Mouse (Mus musculus) regulatory T cell (primary cell): ENCODE results near the gene Elf1.
"Not testable (repeated sequence)": the region's sequence is repeated elsewhere in the genome, so short reads cannot be mapped to it uniquely, and the experiment has no call there.

ENCODE experiments used
- in situ Hi-C: fragments of 300-600 bp; cut with MboI, MseI; formaldehyde crosslinking; loops from one replicate; pipeline ENCODE4 v1.15.1; 2025; ENCODE audit warnings: high pct_unique_total_duplicates

Elf1 gene

DNA sequence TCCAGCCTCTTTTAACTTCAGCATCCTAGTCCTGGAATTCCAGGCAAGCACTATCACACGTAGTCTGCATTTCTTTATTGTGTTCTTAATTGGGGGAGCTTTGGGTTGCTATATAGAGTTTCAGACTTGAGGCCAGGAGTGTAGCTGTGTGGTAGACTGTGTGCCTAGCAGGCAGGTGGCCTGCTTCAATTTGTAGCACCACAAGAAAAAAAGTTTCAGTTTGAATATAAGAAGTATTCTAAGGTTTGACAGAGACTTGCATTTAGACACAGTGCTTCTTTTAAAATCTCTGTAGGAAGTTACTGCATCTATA is 38.6 kb downstream of the Elf1 start:
- in situ Hi-C loops = no loop called here

DNA sequence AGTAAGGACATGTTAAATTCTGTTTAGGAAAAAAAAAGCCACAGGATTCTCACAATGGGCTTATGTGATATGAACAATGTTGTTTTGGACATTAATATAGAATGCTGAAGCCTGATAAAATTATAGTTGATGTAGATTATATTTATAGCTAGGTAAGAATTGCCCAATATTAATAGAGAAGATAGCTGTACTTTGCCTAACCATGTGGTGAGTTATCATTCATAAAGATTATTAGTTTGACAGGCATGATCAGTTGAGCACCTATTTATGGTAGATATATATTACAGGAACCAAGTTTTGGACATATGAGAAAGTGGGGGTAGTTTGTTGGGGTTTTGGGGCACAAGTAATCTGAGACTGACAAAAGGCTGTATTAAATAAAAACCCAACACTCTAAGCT is 39.6 kb downstream of the Elf1 start:
- in situ Hi-C loops = loop anchor here (10.0 kb wide), 1 partner anchor 64 kb away; the partner anchor contains the start of gene Sugt1

DNA sequence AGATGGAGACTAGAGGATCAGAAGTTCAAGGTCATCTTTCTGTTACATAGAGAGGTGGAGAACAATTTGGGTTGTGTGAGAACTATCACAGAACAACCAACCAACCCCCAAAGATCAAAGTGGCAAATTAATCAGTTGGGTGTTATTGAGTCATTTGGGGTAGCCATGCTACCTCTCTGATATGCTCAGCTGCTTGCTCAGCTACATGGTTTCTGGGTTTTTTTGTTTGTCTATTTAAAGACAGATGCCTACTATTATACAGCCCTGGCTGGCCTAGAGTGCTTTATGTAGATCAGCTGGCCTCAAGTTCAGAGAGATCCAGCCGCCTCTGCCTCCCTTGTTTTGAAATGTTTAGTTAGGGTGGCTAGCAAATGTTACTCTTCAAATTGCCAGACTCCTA is 40.1 kb downstream of the Elf1 start:
- in situ Hi-C loops = loop anchor here (10.0 kb wide), 1 partner anchor 64 kb away; the partner anchor contains the start of gene Sugt1

GRCm38 (mm10) chr14:79521471-79522117 is 40.6 kb downstream of the Elf1 start:
- in situ Hi-C loops = loop anchor here (10.0 kb wide), 1 partner anchor 63 kb away; the partner anchor contains the start of gene Sugt1

DNA sequence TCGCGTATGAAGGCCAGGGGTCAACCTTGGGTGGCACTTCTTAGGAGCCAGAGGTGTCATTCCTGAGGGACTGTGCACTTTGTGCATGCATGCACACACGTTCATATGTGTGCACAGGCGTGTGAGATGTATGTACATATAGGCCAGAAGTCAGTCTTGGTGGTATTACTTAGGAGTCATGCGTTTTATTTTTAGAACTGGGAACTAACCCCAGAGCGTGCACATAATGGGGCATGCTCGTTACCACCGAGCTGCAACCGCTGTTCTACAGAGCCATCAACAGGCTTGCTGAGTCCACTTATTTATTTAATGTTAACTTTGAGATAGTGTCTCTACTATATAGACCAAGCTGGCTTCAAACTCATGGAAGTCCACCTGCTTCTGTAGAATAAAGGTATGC is 41.4 kb downstream of the Elf1 start:
- in situ Hi-C loops = loop anchor here (10.0 kb wide), 1 partner anchor 62 kb away; the partner anchor contains the start of gene Sugt1

- in situ Hi-C loops = loop anchor here (10.0 kb wide), 1 partner anchor 59 kb away; the partner anchor contains the start of gene Sugt1
These were observed 45.1 kb downstream of the Elf1 start for GRCm38 (mm10) chr14:79526106-79526505.

GRCm38 (mm10) chr14:79527704-79528103 is 46.7 kb downstream of the Elf1 start:
- in situ Hi-C loops = loop anchor here (10.0 kb wide), 1 partner anchor 57 kb away; the partner anchor contains the start of gene Sugt1

DNA sequence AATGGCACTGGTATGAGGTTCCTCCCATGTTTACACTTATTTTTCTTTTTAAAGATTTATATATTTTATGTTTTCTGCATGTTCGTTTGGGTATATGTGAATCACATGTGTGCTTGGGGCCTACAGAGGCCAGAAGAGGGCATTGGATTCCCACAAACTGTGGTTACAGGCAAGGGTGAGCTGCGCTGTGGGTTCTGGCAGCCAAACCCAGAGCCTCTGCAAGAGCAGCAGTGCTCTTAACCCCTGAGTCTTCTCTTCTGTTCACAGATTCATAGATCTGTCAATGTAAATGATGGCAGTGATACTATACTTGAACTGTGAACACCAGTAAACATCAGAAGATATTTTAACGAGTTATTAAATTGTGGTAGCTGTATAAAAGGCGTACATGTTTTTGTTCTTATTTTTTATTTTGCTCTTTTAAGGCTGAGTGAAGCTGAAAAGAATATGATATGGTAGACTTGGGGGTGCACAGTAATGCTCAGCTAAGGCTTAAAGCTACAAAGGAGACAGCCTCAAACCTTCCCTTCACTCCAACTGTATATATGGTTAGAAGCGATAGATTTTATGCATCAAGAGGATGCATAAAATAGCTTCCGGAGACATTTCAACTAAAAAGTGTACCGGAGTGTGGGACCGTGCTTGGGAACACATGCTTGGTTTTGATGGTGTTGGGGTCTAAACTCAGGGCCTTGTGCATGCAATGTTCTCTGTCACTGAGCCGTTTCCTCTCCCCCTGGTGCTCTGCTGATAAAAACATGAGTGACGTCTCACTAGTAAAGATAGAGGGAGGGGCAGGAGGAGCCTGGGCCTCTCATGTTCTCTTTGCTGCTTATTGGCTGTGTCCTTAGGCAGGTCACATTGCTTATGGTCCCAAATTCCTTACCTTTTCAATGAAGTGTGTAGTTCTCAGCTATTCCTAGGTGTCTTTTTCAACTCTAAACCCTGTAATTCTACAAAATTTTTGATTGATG is 48.9 kb downstream of the Elf1 start:
- in situ Hi-C loops = loop anchor here (10.0 kb wide), 1 partner anchor 55 kb away; the partner anchor contains the start of gene Sugt1

DNA sequence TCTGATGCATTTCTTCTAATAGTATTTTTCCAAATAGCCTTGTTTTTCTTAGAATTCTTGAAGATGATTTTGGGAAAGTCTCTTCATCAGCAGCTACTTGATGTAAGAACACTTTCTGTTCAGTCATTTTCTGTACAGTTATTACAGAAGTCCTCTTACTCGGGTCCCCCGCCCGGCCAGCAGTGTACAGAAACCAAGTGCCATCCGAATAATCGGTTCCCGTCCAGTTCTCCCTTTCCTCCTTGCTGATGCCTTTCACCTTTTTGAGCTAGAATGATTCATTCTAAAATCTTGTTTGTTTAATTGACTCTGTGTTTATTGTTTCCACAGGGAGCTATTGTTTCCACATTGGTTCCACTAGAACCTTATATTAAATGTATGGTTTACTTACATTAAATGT is 49.8 kb downstream of the Elf1 start:
- in situ Hi-C loops = no loop called here

DNA sequence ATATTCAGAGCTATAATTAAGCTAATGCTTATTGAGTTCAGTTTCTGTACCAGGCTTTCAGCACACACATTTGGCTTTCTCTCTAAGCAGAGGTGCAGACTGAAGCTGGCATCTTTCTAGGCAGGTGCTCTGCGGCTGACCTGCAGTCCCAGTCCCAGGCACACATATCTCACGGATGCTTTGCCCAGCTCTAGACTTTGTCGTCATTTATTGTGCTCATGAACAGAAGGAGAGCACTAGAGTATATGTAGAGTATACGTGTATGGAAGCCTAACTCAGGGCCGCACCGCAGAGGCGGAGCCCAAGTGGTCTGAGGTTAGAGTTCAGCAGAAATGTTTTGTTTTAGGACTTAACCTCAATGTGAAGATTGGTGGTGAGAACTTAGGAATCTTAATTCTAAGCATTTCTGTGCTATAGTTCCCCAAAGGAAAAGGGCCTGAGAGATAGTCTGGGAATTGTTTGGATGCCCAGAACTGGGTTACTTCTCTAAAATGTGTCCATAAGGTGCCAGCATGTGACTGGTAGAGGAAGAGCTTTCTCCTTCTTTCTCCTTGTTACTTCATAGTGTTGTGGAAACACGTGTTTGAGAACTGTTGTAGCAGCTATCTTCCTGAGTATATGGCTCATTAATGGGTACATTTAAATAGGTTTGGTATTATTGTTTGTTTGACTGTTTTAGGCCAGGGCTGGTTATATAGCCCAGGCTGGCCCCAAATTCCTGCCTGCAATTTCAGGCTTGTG is 51.2 kb downstream of the Elf1 start:
- in situ Hi-C loops = no loop called here

- in situ Hi-C loops = no loop called here
These were observed 52.4 kb downstream of the Elf1 start for GRCm38 (mm10) chr14:79533350-79533749.

- in situ Hi-C loops = no loop called here
These were observed 53.2 kb downstream of the Elf1 start for GRCm38 (mm10) chr14:79534206-79534605.

- in situ Hi-C loops = not testable (repeated sequence)
These were observed 53.7 kb downstream of the Elf1 start for GRCm38 (mm10) chr14:79534656-79535055.

- in situ Hi-C loops = no loop called here
These were observed 54.3 kb downstream of the Elf1 start for GRCm38 (mm10) chr14:79535318-79535717.

DNA sequence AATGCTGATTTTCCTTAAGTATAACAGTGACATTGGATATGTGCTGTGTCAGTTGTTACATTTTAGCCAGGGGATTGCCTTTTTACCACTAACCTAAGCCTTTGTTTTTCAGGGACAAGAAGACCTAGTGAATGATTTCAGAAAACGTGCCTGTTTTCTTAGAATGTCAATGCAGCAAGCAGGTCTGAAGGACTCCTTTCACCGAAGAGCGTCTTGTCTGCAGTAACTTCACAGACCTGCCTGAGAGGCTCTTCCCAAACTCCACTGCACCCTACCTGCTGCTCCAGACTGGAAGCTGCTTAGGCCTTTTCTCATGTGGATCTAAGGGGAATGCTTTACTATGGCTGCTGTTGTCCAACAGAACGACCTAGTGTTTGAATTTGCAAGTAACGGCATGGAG is 55.0 kb downstream of the Elf1 start:
- in situ Hi-C loops = no loop called here

GRCm38 (mm10) chr14:79536837-79537236 is 55.8 kb downstream of the Elf1 start:
- in situ Hi-C loops = no loop called here

DNA sequence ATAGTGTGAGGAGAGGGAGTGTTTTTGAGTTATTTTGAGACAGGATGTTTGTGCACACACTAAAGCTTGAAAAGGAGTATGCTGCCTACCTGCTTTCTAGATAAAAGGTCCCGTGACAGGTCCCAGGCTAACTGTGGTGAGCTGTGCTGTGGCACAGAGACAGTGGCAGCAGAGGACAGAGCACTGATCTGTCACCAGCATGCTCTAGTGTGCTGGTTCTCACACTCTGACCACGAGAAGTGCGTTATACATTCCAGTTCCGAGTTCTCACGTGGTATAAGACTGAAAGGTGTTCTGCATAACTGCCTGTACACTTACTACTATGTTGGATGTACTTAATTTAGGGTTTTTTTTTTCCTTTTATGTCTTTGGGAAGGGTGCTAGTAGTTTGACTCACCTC is 56.5 kb downstream of the Elf1 start:
- in situ Hi-C loops = no loop called here

DNA sequence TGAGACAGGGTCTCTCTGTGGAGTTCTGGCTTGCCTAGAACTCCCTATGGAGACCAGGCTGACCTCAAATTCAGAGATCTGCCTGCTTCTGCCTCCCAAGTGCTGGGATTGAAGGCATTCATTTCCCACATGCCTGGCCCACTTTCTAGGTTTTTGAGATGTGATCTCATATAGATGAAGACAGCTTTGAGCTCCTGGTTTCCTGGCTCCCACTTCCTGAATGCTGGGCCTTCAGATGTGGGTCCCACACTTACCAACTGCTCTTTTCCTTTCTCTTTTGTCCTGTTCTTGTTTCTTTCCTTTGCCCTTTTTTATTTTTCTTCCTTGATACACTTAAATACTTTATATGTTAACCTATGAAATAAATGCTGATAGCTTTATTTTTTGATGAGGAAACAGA is 56.9 kb downstream of the Elf1 start:
- in situ Hi-C loops = no loop called here

DNA sequence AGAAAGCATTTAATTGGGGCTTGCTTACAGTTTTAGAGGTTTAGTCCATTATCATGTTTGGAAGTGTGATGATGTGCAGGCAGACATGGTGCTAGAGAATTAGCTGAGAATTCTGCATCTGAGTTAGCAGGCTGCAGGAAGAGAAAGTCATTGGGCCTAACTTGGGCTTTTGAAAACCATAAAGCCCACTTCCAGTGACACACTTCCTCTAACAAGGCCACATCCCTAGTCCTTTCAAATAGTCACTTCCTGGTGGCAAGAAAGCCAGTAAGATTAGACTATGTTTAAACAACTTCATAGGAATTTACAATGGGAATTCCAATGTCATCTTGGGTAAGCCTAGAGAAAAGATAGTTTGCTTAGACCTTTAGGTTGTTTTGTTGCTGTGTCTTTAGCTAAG is 60.6 kb downstream of the Elf1 start:
- in situ Hi-C loops = no loop called here

DNA sequence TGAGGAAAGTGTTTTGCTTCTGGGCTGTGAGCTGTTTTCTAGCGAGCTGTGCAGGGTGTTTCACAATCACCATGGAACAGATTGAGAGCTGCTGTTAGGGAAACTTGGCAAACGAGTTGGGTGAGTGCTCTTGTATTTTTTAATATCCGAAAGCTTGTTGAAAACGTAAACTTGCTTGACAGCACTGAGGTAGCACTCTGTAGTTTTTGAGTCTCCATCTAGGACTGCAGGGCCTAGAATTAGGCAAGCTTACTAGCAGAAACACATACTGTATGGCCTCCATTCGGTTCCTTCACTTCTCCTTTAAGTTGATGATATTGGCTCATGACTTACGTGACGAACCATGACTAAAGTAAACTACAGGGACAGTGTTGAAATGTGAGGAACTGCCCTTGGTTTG is 68.3 kb downstream of the Elf1 start:
- in situ Hi-C loops = no loop called here

- in situ Hi-C loops = no loop called here
These were observed 70.9 kb downstream of the Elf1 start for GRCm38 (mm10) chr14:79551929-79552328.

GRCm38 (mm10) chr14:79552854-79553253 is 71.9 kb downstream of the Elf1 start:
- in situ Hi-C loops = no loop called here
